Mouse (Mus musculus): ENCODE data around the gene Ccdc191.

Ccdc191 gene

DNA sequence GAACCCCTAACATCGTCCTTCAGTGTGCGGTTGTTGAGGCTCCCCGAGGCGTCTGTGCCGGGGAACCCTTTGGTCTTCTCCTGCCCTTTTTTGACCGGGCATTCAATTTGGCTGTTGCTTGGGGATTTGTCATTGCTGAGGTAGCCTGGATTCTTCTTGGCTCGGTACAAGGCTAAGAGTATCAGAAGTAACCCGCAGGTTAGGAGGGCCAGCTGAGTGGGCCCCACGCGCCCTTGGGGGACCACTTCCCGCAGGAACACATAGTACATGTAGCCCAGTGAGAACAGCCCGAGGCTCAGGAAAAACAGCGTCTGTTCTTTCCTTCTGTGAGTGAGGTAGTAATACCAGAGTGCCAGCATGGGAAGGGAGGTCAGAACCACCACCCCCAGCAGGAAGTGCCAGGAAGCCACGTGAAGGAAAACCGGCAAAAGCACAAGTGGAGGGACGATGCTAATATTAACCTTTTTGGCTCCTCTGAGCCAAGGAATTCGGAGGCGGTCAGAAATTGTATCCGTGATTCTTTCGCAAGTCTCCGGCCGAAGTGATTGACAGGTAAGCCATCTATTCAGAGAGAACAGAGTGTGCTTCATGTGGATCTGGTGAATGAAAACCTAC, 84.1 kb downstream of the Ccdc191 start:
- ATAC-seq (ENCODE audit: insufficient number of reproducible peaks, low FRiP score, low TSS enrichment) = no peak

- ATAC-seq (ENCODE audit: insufficient number of reproducible peaks, low FRiP score, low TSS enrichment) = 0 out of 2 replicates have a peak, but pooled peaks have one; percentile 8
Observed at GRCm38 (mm10) chr16:43979010-43979327, 89.4 kb downstream of the Ccdc191 start.

DNA sequence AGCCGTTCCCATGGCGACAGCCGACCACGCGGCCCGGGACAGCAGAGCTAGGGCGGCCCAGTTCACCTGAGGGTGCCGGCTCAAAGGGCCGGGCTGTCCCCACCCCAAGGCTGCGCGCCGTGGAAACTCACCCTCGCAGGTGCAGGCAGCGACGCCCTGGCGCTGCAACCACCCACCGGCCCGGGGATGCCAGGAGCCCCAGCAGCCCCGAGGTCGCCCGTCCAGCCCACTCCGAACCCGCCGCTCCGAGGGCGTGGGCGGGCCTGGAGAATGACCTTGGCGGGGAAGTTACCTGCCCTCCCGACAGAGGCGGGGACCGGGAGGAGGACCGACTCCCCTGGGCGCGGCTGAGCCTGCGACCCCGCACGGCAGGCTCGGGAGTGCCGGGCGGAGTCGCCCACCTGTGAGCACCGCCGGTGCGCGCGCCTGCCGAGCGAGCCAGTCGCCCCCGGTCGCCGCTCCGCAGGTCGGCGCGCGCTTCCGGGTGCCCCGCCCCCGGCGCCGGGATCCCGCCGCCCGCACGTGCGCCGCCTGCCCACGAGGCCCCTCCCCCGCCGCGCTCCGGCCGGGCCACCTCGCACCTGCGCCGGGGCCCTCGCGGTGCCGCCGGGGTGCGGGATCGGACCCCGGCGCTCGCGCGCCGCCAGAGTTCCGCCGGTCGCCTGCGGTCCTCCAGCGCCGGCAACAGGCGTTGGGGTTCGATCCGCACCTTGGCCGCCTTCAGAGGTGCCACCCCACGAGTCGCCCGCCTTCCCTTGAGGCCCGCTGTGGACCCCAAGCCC, 89.9 kb downstream of the Ccdc191 start, which contains the start of gene Zdhhc23:
Gene Zdhhc23 (minus strand): TSS at position 464 of the 782 bp plus-strand sequence.
- ATAC-seq (ENCODE audit: insufficient number of reproducible peaks, low FRiP score, low TSS enrichment) = peak; percentile 53

DNA sequence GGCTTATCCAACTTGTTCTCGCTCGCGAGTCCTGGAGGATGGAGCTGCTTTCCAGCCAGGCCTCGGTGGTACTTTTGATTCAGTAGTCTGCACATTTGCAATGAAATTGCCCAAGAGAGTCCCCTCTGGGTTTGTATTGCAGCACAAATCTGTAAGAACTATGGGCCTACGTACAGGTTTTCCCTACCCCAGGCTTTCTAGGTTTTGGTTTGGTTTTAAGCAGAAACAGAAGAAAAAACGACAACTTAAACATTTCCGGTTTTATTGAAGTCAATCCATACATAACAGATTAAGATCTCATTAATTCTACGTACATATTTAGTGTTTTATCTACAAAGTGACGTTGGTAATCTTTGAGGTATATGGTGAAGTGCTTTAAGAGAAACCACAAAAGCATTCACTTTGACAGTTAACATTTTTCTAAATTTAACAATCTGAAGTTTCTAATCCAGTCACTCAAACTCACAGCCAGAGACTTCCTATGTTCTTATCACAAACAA, 90.6 kb downstream of the Ccdc191 start:
- ATAC-seq (ENCODE audit: insufficient number of reproducible peaks, low FRiP score, low TSS enrichment) = no peak

DNA sequence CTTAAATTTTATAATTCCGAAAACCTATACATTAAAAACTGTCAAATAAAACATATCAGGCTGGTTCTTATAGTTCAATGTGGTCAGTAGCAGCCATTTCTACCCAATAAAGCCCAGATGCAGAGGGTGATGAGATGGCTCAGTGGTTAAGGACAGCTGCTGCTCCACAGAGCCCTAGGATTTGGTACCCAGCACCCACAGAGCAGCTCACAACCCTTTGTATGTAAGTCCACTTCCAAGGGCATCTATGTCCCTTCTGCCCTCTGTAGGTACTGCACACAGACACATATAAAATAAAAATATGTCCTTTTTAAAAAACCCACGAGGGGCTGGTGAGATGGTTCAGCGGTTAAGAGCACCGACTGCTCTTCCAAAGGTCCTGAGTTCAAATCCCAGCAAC, 96.7 kb downstream of the Ccdc191 start:
- ATAC-seq (ENCODE audit: insufficient number of reproducible peaks, low FRiP score, low TSS enrichment) = no peak

GRCm38 (mm10) chr16:43994623-43995022, 105.0 kb downstream of the Ccdc191 start:
- ATAC-seq (ENCODE audit: insufficient number of reproducible peaks, low FRiP score, low TSS enrichment) = no peak

- ATAC-seq (ENCODE audit: insufficient number of reproducible peaks, low FRiP score, low TSS enrichment) = no peak
Observed at GRCm38 (mm10) chr16:43999111-43999510, 109.5 kb downstream of the Ccdc191 start.

DNA sequence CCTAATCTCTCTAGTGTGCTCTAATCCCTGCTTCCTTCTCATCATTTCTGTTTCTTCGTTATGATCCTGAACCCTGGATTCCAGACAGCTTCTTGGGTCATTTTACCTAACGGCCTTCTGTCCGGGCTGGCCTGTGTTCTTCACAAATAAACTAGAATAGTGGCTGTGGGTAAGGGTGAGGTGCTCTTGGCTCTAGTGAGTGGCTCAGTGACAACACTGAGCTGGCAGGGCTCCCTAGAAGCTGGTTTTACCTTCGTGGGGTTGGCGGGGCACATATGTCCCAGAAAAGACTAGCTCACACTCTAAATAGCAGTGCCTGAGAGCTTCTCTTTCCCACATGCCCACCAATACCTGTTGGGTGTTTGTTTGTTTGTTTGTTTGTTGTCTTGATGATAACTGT, 109.9 kb downstream of the Ccdc191 start:
- ATAC-seq (ENCODE audit: insufficient number of reproducible peaks, low FRiP score, low TSS enrichment) = peak; percentile 77

GRCm38 (mm10) chr16:44002086-44002485, 112.5 kb downstream of the Ccdc191 start:
- no peak for ATAC-seq (ENCODE audit: insufficient number of reproducible peaks, low FRiP score, low TSS enrichment)

- ATAC-seq (ENCODE audit: insufficient number of reproducible peaks, low FRiP score, low TSS enrichment) = no peak
Observed at GRCm38 (mm10) chr16:44011010-44011409, 121.4 kb downstream of the Ccdc191 start.

Data from cerebellum, adult (tissue).